Mouse (Mus musculus) liver, embryonic 18 days (tissue): Measurements from ENCODE around the gene Tsen34. TPM values are rescaled to one million over a fixed set of nuclear protein-coding genes. Genes with fewer than 3 reads are reported as not detected.

Experiments
- polyA plus RNA-seq: library from polyadenylated mRNA; depleted of rRNA; stranded (reverse); fragments of >200 nt; gene quantifications from 2 replicates; pipeline ENCODE4 v1.2.3, GENCODE M21; 2012; rRNA removed

The Tsen34 gene
- 35.0 and 36.0 TPM in 2 replicates for polyA plus RNA-seq

DNA sequence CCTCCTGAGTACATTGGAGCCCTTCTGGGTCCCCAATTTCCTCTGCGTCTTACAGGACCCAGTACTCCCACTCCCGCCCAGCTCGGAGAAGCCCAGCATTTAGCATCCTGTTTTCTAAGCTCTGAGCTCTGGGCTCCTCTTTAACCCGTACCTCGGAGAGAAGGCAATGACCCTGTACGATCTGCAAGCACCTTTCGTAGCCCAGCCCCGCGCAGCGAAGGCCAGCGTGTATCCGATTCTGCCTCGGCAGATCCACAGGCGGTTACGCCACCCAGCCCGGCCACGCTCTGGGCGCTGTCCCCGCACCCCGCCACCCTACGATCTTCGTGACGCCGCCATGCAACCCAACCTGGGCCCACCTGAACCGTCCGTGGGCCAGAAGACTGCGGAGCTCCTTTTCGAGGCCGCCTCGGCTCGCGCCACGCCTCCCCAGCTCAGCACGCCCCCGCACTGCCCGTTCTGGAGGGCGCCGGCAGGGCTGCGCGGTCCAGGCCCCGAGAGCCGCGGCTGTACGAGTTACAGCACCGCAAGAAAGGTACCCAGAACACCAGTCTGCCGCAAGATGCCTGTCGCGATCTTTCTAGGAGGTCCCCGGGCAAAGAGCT lies at the start of gene Tsen34:
TSS of gene Tsen34 (plus strand) at position 482 of the 605 bp plus-strand sequence.

DNA sequence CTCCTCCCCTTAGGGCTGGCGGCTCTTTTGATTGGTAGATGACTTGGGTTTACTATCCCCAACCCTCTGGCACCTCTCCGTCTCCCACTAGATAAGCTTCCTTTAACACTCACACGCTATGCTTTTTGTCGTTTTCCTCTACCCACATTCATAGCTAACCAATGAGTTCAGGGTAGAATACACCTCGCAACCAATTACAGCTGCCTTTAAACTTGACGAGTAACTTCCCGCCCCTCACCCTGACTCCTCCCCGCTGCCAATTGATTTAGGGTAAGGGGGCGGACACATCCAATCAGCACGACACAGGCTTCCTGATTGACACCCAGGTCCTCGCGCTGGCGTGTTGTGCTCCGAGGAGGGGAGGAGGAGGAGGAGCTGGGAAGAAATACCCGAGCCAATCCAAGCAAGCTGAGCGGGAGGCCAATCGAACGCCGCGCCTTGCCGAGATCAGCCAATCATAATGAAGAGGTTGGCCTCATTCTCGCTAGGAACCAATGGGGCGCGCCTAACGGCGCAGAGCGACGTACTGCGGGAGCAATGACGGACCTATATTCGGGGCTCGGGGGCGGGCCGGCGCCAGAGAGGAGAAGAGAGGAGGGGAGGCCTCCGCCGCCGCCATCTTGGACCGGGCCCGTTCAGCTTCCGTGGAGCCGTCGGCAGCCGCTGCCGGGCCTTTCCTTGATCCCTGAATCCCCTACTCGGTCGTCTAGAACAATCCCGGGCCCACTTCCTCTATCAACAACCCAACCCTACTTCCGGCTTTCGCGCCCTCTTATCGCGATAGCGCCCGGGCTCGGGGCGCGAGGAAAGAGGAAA lies 47.8 kb upstream of the Tsen34 start, which contains the start of gene Cnot3:
TSS of gene Cnot3 (plus strand) at position 597 of the 816 bp plus-strand sequence.

GRCm38 (mm10) chr7:3665215-3666114 lies 27.2 kb upstream of the Tsen34 start, which contains the start of gene Leng1:
Gene Leng1, minus strand, starts transcription at chr7:3665840.

DNA sequence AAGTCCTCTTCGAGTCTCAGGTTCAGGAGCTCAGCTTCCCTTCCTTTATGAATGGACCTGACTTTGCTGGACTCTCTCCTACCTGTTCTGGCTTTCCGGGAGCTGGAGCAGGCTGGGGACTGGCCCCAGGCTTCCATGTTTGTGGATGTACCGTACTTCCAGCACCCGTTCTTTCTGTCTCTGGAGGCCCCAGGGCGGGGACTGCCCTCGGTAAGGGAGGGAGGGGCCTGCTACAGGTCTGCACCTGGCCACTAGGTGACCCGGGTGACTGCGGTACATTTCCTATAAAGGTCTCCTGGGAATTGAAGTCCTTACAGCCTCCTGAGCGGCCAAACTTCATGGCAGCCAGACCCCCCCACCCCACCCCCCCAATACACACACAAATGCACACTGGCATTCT lies 15.3 kb upstream of the Tsen34 start, which contains the start of gene Tmc4:
TSS of gene Tmc4 (minus strand) at position 212 of the 400 bp plus-strand sequence.

DNA sequence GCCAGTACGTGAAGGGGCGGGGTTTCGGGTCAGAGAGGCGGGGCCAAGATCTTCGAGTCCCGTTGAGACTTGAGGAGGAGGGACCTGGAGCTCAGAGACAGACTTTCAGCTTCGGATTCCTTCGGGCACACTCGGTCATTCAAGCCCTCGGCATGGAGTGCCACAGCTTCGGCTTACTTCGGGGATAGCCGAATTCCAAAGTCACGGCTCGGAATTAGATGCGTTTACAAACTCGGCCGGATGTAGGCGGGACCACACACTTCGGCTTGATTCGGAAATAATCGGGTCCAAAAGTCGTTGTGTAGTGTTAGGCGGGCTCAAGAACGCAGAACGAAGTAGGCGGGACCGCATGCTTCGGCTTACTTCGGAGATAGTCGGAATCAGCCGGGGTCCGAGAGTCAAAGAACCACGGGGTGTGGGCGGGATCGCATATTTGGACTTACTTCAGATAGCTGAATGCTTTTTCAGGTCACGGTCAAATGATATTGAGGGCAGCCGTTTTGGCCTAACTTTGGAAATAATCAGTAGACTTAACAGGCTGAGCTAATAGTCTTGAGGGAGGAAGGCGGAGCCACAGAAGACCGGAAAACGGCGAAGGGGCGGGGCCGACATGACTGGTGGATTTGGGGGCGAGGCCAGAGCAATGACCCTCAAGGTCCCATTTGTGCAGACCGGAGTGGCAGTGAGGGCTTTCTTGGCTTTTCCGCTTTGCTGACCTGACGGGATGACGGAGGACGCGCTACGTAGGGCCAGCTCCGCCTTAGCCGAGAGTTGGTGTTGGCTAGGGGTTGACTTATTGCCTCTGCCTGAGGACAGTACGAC lies 535 bp downstream of the Tsen34 start, which contains the start of gene Mboat7:
TSS of gene Mboat7 (minus strand) at position 537 of the 822 bp plus-strand sequence.

GRCm38 (mm10) chr7:3703879-3704441 lies 11.3 kb downstream of the Tsen34 start, which contains the start of gene Rps9:
Gene Rps9, plus strand, starts transcription at chr7:3703993.

DNA sequence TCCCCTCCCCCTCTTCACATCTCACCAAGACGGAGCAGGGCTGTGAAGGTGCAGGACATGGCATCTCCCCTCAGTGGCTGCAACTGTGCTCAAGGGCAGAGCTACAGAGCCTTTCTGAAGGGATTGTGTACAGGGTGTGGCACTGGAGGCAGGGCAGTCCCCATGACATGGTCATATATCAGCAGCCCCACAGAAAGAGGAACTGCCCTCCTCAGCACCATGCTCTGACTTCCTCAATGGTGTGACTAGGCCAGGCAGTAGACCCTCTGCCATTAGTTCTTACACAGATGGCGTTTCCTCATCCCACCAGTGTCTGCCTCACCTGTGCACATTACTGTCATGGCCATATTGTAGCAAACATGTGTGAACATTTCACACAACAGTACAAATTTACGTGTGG lies 27.6 kb downstream of the Tsen34 start, which contains the start of gene Pirb:
TSS of gene Pirb (minus strand) at position 124 of the 400 bp plus-strand sequence.

Other genes starting within 250 kb of the Tsen34 start
- gene Tarm1, start 190.2 kb upstream of the Tsen34 start, polyA plus RNA-seq = 0.73 and 0.77 TPM in 2 replicates
- gene Oscar, start 76.7 kb upstream of the Tsen34 start, polyA plus RNA-seq = 0.06 and 0.09 TPM in 2 replicates
- gene Ndufa3, start 75.5 kb upstream of the Tsen34 start, polyA plus RNA-seq = 126 and 136 TPM in 2 replicates
- 9.5 and 10.9 TPM in 2 replicates for gene Tfpt, start 62.9 kb upstream of the Tsen34 start, polyA plus RNA-seq
- 17.0 and 18.2 TPM in 2 replicates for gene Prpf31, start 62.9 kb upstream of the Tsen34 start, polyA plus RNA-seq
- 17.7 and 19.3 TPM in 2 replicates for gene Cnot3, start 47.6 kb upstream of the Tsen34 start, polyA plus RNA-seq
- 4.5 and 5.0 TPM in 2 replicates for gene Leng1, start 27.0 kb upstream of the Tsen34 start, polyA plus RNA-seq
- 7.6 and 7.8 TPM in 2 replicates for gene Tmc4, start 15.3 kb upstream of the Tsen34 start, polyA plus RNA-seq
- gene Mboat7, start 660 bp downstream of the Tsen34 start, polyA plus RNA-seq = 12.2 and 15.6 TPM in 2 replicates
- gene Rps9, start 11.1 kb downstream of the Tsen34 start, polyA plus RNA-seq = 1,543 and 1,939 TPM in 2 replicates
- 12.1 and 18.7 TPM in 2 replicates for gene Pirb, start 27.5 kb downstream of the Tsen34 start, polyA plus RNA-seq
- gene Gm15448, start 132.8 kb downstream of the Tsen34 start, polyA plus RNA-seq = 0.24 and 0.36 TPM in 2 replicates
- gene Pira2, start 152.2 kb downstream of the Tsen34 start, polyA plus RNA-seq = 2.2 TPM in 2 replicates
- 3.1 and 3.2 TPM in 2 replicates for gene Gm14548, start 205.3 kb downstream of the Tsen34 start, polyA plus RNA-seq
- 2.6 TPM in 2 replicates for gene Lilra6, start 222.6 kb downstream of the Tsen34 start, polyA plus RNA-seq